In genomic region chr2:167190076-167190399, GRCm38 (mm10) we compare ENCODE assay signal across 8 mouse cellular contexts. TPM values are rescaled to one million over a fixed set of nuclear protein-coding genes. Genes with fewer than 3 reads are reported as not detected.
A peak's percentile ranks its signal among the peaks of the same experiment; 100 is the strongest.
DNase-seq lines count a peak whose midpoint lies in the region; ATAC-seq lines count a peak whose summit lies in the region.

Gene Kcnb1, minus strand, starts transcription at chr2:167190155.

- peak; percentile 54 for ATAC-seq in embryonic facial prominence, embryonic 12.5 days (ENCODE audit: insufficient number of reproducible peaks, insufficient read depth, low FRiP score, low TSS enrichment)
- ATAC-seq in limb, embryonic 11.5 days (ENCODE audit: insufficient number of reproducible peaks, low FRiP score, low TSS enrichment, low read depth) = no peak; the same call in 1 of the 2 replicates
- peak; percentile 79 for ATAC-seq in midbrain, embryonic 14.5 days (ENCODE audit: low FRiP score, low TSS enrichment)

- H3K36me3 ChIP-seq in embryonic facial prominence, embryonic 12.5 days = no peaks in the 10 kb centered on the region
- H3K36me3 ChIP-seq in limb, embryonic 11.5 days (ENCODE audit: control insufficient read depth, insufficient read depth, low read length) = no peaks in the 10 kb centered on the region
- H3K36me3 ChIP-seq in midbrain, embryonic 14.5 days (ENCODE audit: control insufficient read depth, insufficient read depth, low read length) = peaks cover 3% of the 10 kb centered on the region; the same call in 1 of the 2 replicates

- under 1% methylated on average over 41 of the region's 41 CpGs for WGBS in embryonic facial prominence, embryonic 12.5 days
- under 1% methylated on average over 41 of the region's 41 CpGs for WGBS in limb, embryonic 11.5 days
- under 1% methylated on average over 41 of the region's 41 CpGs for WGBS in midbrain, embryonic 14.5 days

- peaks cover 26% of the 10 kb centered on the region for H3K4me1 ChIP-seq in embryonic facial prominence, embryonic 12.5 days
- H3K4me1 ChIP-seq in limb, embryonic 11.5 days (ENCODE audit: control insufficient read depth, insufficient read depth, low read length) = peaks cover 9% of the 10 kb centered on the region
- peaks cover 19% of the 10 kb centered on the region for H3K4me1 ChIP-seq in midbrain, embryonic 14.5 days (ENCODE audit: control insufficient read depth, insufficient read depth, low read length)

- peaks cover 61% of the 10 kb centered on the region for H3K27me3 ChIP-seq in embryonic facial prominence, embryonic 12.5 days
- peaks cover 57% of the 10 kb centered on the region for H3K27me3 ChIP-seq in limb, embryonic 11.5 days (ENCODE audit: control insufficient read depth, insufficient read depth, low read length)
- peaks cover 24% of the 10 kb centered on the region for H3K27me3 ChIP-seq in midbrain, embryonic 14.5 days (ENCODE audit: control insufficient read depth, insufficient read depth, low read length)

- H3K4me2 ChIP-seq in embryonic facial prominence, embryonic 12.5 days (replicated peaks) = peak within 1 kb of the TSS; percentile 87
- peak within 1 kb of the TSS; percentile 87 for H3K4me2 ChIP-seq in limb, embryonic 11.5 days (ENCODE audit: low read depth, severe bottlenecking)
- H3K4me2 ChIP-seq in midbrain, embryonic 14.5 days (ENCODE audit: low read length) = peak within 1 kb of the TSS; percentile 67

- peak; percentile 74 to 87 for DNase-seq in adrenal gland, postnatal 36 days
- peak; percentile 65 to 83 for DNase-seq in heart, adult 18-20 months
- DNase-seq in kidney, adult 18-20 months = peak; percentile 73
- DNase-seq in limb, embryonic 11.5 days (ENCODE audit: low spot score) = peak; percentile 75
- DNase-seq in midbrain, embryonic 14.5 days = peak; percentile 94
- peak; percentile 29 to 65 for DNase-seq in spleen, adult 18-20 months
- DNase-seq in adipocyte (ENCODE audit: low spot score) = no peak

- peak within 1 kb of the TSS; percentile 57 for H3K9ac ChIP-seq in embryonic facial prominence, embryonic 12.5 days
- peak within 1 kb of the TSS; percentile 45 for H3K9ac ChIP-seq in limb, embryonic 11.5 days (ENCODE audit: low read length)
- H3K9ac ChIP-seq in midbrain, embryonic 14.5 days (replicated peaks; ENCODE audit: low read length) = peak within 1 kb of the TSS; percentile 70

- no peak within 1 kb of the TSS for H3K27ac ChIP-seq in embryonic facial prominence, embryonic 12.5 days
- no peak within 1 kb of the TSS for H3K27ac ChIP-seq in limb, embryonic 11.5 days (replicated peaks; ENCODE audit: low read depth, low read length)
- peak within 1 kb of the TSS; percentile 71 for H3K27ac ChIP-seq in midbrain, embryonic 14.5 days (replicated peaks; ENCODE audit: low read depth, low read length)

- peak within 1 kb of the TSS; percentile 53 for H3K4me3 ChIP-seq in embryonic facial prominence, embryonic 12.5 days
- H3K4me3 ChIP-seq in limb, embryonic 11.5 days (ENCODE audit: low read depth, low read length) = peak within 1 kb of the TSS; percentile 39
- peak within 1 kb of the TSS; percentile 53 for H3K4me3 ChIP-seq in midbrain, embryonic 14.5 days (replicated peaks; ENCODE audit: low read depth, low read length)

- no peaks in the 10 kb centered on the region for H3K9me3 ChIP-seq in embryonic facial prominence, embryonic 12.5 days
- no peaks in the 10 kb centered on the region for H3K9me3 ChIP-seq in limb, embryonic 11.5 days (ENCODE audit: control insufficient read depth, low read length)
- H3K9me3 ChIP-seq in midbrain, embryonic 14.5 days (ENCODE audit: control insufficient read depth, low read length) = no peaks in the 10 kb centered on the region

RNA-seq across cellular contexts. Expression of gene Kcnb1, which starts in this region (rescaled TPM):
- total RNA-seq in adrenal gland, postnatal 36 days (2021) = 10 to 100 TPM; 13.7 to 20.7 TPM
- 0.93 and 1.3 TPM in 2 replicates for polyA plus RNA-seq in embryonic facial prominence, embryonic 12.5 days (2016; fragmentation: Nextera tagmentation; extraction: Ambion mirVana)
- total RNA-seq in heart, adult 18-20 months (2021) = 10 to 100 TPM; 32.8 to 36.1 TPM
- polyA plus RNA-seq in limb, embryonic 11.5 days (2014; fragmentation: Nextera tagmentation; extraction: Ambion mirVana) = 0.28 and 0.29 TPM in 2 replicates
- 3.1 and 5.2 TPM in 2 replicates for polyA plus RNA-seq in midbrain, embryonic 14.5 days (2014; fragmentation: Nextera tagmentation; extraction: Ambion mirVana)

Comparison
In these comparisons a context has a peak if more than half of its experiments do, and no peak if none do; other contexts are left out.
1. Peak in DNase-seq, H3K4me3 ChIP-seq, H3K9ac ChIP-seq and H3K4me2 ChIP-seq in limb, embryonic 11.5 days; RNA of the gene not detected or under 1 TPM.